Mouse (Mus musculus) embryo, embryonic 9.5 days (tissue): Measurements from ENCODE around the gene Rbbp8nl.

ENCODE experiments used
- DNase-seq: peaks from one replicate; pipeline ENCODE4 v3.0.0-alpha.2; 2017; ENCODE audit errors: extremely low spot score

Gene Rbbp8nl

GRCm38 (mm10) chr2:180229129-180229528 is 60.5 kb downstream of the Rbbp8nl start:
- no peak for DNase-seq

DNA sequence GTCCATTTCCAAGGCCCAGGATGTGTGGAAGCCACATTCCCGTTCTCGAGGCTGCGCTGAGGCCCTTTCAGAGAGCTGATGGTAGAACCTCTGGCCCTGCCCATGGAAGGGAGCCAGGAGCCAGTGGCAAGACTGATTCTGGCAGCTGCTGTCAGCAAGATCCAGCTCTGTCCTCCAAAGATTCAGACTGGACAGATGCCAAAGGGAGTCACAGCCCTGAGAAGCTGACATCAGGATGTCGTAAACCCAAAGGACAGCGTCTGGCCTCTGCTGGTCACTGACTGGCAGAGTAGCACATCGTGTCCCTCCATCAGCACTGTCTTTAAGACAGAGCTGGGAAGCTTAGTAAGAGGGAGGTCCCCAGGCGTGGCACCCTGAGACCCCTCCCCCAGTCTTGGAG is 61.1 kb downstream of the Rbbp8nl start:
- no peak for DNase-seq

GRCm38 (mm10) chr2:180228060-180228458 is 61.6 kb downstream of the Rbbp8nl start:
- DNase-seq, result no peak
